Mouse (Mus musculus): Measurements from ENCODE around the gene Gm20708.
A peak's percentile ranks its signal among the peaks of the same experiment; 100 is the strongest.
"Not testable (repeated sequence)": the region's sequence is repeated elsewhere in the genome, so short reads cannot be mapped to it uniquely, and the experiment has no call there.

The Gm20708 gene

GRCm38 (mm10) chr11:117813867-117814266 is 4.4 kb downstream of the Gm20708 start:
- no peak for DNase-seq (ENCODE audit: low spot score)

GRCm38 (mm10) chr11:117814704-117815366 is 5.4 kb downstream of the Gm20708 start:
- no peak for DNase-seq (ENCODE audit: low spot score)

GRCm38 (mm10) chr11:117815850-117816249 is 6.4 kb downstream of the Gm20708 start:
- not testable (repeated sequence) for DNase-seq (ENCODE audit: low spot score)

- DNase-seq (ENCODE audit: low spot score), result no peak
These were observed 7.0 kb downstream of the Gm20708 start for GRCm38 (mm10) chr11:117816389-117816996.

- no peak for DNase-seq (ENCODE audit: low spot score)
These were observed 9.6 kb downstream of the Gm20708 start for GRCm38 (mm10) chr11:117819095-117819494.

GRCm38 (mm10) chr11:117820173-117820572 is 10.7 kb downstream of the Gm20708 start:
- no peak for DNase-seq (ENCODE audit: low spot score)

GRCm38 (mm10) chr11:117821868-117822267 is 12.4 kb downstream of the Gm20708 start:
- DNase-seq (ENCODE audit: low spot score), result no peak

- no peak for DNase-seq (ENCODE audit: low spot score)
These were observed 13.3 kb downstream of the Gm20708 start for GRCm38 (mm10) chr11:117822728-117823241.

- no peak for DNase-seq (ENCODE audit: low spot score)
These were observed 13.9 kb downstream of the Gm20708 start for GRCm38 (mm10) chr11:117823411-117823810.

- DNase-seq (ENCODE audit: low spot score), result peak; percentile 47
These were observed 14.8 kb downstream of the Gm20708 start for GRCm38 (mm10) chr11:117824060-117824969.

GRCm38 (mm10) chr11:117825333-117826101 is 16.0 kb downstream of the Gm20708 start, which contains the start of the genes Afmid and Tk1:
Gene Afmid, plus strand, starts transcription at chr11:117825924.
Gene Tk1, minus strand, starts transcription at chr11:117826092.
- DNase-seq (ENCODE audit: low spot score), result no peak

GRCm38 (mm10) chr11:117826164-117826563 is 16.7 kb downstream of the Gm20708 start:
- DNase-seq (ENCODE audit: low spot score), result no peak

- DNase-seq (ENCODE audit: low spot score), result no peak
These were observed 17.4 kb downstream of the Gm20708 start for GRCm38 (mm10) chr11:117826916-117827315.

GRCm38 (mm10) chr11:117827386-117827785 is 17.9 kb downstream of the Gm20708 start:
- DNase-seq (ENCODE audit: low spot score), result no peak

GRCm38 (mm10) chr11:117828149-117828887 is 18.9 kb downstream of the Gm20708 start:
- no peak for DNase-seq (ENCODE audit: low spot score)

- DNase-seq (ENCODE audit: low spot score), result no peak
These were observed 19.6 kb downstream of the Gm20708 start for GRCm38 (mm10) chr11:117828888-117829604.

GRCm38 (mm10) chr11:117829671-117830215 is 20.3 kb downstream of the Gm20708 start:
- DNase-seq (ENCODE audit: low spot score), result no peak

GRCm38 (mm10) chr11:117830401-117830800 is 20.9 kb downstream of the Gm20708 start:
- DNase-seq (ENCODE audit: low spot score), result no peak

- no peak for DNase-seq (ENCODE audit: low spot score)
These were observed 22.9 kb downstream of the Gm20708 start for GRCm38 (mm10) chr11:117832086-117832969.
